Mouse (Mus musculus): ENCODE results near the gene Mmp19.
A peak's percentile ranks its signal among the peaks of the same experiment; 100 is the strongest.

The Mmp19 gene

DNA sequence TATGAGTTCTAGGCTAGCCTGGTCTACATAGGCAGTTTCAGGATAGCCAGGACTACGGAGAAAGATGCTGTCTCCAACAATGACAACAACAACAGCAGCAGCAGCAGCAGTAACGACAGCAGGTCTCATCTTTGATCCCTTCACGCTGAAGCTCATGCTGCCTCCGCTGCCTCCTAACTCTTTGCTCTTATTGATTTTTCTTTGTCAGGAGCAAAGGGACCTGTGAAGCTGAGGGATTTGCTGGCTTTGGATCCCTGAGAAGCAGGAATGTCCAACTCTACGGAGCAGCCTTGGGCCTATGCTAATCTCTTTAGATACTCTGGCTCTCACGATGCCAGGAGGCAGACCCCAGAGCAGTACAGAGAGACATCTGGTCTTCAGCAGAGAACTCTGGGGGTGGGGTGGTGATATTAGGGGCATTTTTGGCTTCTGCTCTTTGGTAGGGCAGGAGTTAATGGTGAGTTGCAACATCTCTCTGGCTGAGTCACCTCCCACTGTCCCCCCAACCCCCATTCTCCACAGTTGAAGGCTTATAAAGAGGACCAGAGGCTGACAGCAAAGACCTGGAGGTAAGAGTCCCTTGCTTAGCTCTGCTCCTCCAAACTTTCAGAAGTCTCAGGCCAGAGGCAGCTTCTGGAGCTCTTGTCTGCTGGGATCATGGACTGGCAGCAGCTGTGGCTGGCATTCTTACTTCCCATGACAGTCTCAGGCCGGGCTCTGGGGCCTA, at the start of gene Mmp19:
Gene Mmp19 (plus strand): TSS at position 513 of the 727 bp plus-strand sequence.
- peaks cover 17% of the 10 kb centered on the region for H3K4me1 ChIP-seq (replicated peaks; ENCODE audit: low read depth, low read length)
- H3K4me3 ChIP-seq (replicated peaks; ENCODE audit: low read length), result no peak within 1 kb of the TSS
- H3K36me3 ChIP-seq (ENCODE audit: insufficient read depth, low read length), result no peaks in the 10 kb centered on the region
- 0 out of 2 replicates have a peak, but pooled peaks cover 7% of the 10 kb centered on the region for H3K9me3 ChIP-seq (ENCODE audit: low read length)
- peaks cover 7% of the 10 kb centered on the region for H3K27me3 ChIP-seq (ENCODE audit: insufficient read depth, low read length)
- TF ChIP-seq CTCF (conservative IDR thresholded peaks at IDR 0.05; ENCODE audit: low read length), result no peak
- no peak for TF ChIP-seq POU5F1 (IDR thresholded peaks at IDR 0.05; ENCODE audit: borderline replicate concordance, low read length)
- no peak for TF ChIP-seq NANOG (IDR thresholded peaks at IDR 0.05; ENCODE audit: borderline replicate concordance, low read length)

DNA sequence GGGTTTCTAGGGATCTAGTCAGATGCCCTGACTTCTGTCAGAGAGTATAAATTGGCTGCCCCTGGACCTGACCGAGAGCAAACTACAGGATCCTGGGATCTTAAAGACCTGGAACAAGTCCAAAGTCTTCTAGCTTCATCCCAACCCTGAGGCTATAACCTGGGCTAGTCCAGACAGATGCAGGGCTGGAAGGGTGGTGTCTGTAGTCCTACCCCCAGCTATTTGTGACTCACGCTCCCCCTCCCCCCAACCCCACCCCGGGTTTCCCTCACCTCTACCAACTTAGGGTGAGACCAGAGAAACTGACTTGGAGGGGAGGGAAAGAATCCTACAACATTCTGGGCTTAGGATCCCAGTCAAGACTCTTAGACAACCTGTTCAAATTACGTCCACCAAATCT, 48.1 kb upstream of the Mmp19 start:
- H3K36me3 ChIP-seq (ENCODE audit: insufficient read depth, low read length), result no peaks in the 10 kb centered on the region
- H3K4me3 ChIP-seq (replicated peaks; ENCODE audit: low read length), result peak overlapping the region; percentile 88
- no peaks in the 10 kb centered on the region for H3K9me3 ChIP-seq (ENCODE audit: low read length)
- H3K27me3 ChIP-seq (ENCODE audit: insufficient read depth, low read length), result peaks cover 5% of the 10 kb centered on the region
- peaks cover 91% of the 10 kb centered on the region for H3K4me1 ChIP-seq (replicated peaks; ENCODE audit: low read depth, low read length)
- TF ChIP-seq CTCF (conservative IDR thresholded peaks at IDR 0.05; ENCODE audit: low read length) (no peak), NANOG (IDR thresholded peaks at IDR 0.05; ENCODE audit: borderline replicate concordance, low read length) (no peak), POU5F1 (IDR thresholded peaks at IDR 0.05; ENCODE audit: borderline replicate concordance, low read length) (no peak)

DNA sequence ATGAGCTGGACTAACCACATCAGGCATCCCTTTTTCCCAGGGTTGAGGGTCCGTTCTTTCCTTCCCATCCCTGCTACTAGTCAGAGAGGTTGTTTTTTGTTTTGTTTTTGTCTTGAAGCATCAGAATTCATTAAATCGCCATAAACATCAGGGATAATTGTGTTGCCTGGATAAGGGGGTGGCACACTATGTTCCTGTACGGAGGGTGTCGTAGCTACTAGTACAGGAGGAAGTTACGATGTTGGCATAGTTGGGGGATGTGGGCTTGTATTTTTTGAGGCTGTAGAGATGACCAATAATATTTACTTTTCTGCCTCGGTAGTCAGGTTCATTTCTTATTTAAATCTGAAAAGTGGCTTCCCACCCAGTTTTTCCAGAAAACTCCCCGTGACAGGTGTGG, 47.5 kb upstream of the Mmp19 start:
- peaks cover 85% of the 10 kb centered on the region for H3K4me1 ChIP-seq (replicated peaks; ENCODE audit: low read depth, low read length)
- no peak for TF ChIP-seq CTCF (conservative IDR thresholded peaks at IDR 0.05; ENCODE audit: low read length)
- no peak for TF ChIP-seq NANOG (IDR thresholded peaks at IDR 0.05; ENCODE audit: borderline replicate concordance, low read length)
- no peak for TF ChIP-seq POU5F1 (IDR thresholded peaks at IDR 0.05; ENCODE audit: borderline replicate concordance, low read length)
- H3K9me3 ChIP-seq (ENCODE audit: low read length), result no peaks in the 10 kb centered on the region
- peak overlapping the region; percentile 88 for H3K4me3 ChIP-seq (replicated peaks; ENCODE audit: low read length)
- H3K36me3 ChIP-seq (ENCODE audit: insufficient read depth, low read length), result no peaks in the 10 kb centered on the region
- peaks cover 5% of the 10 kb centered on the region for H3K27me3 ChIP-seq (ENCODE audit: insufficient read depth, low read length)

DNA sequence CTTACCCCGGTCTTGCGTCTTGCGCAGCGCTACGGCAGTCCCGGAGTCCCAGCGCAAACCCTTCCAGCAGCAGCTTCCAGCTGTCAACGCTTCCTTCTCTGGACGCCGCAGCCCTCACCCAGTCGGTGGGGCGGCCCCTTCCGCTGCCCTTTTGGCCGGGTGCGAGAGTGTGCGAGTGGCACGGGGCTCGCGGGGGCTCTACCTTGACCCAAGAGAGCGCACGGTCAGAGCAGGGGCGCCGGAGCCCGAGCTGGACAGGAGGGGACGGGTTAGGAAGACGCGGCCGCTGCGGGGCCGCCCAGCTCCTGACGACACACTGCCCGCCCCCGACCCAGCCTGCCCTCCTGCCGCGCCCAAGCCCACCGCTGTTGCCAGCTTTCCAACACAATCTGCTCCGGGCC, 46.9 kb upstream of the Mmp19 start:
- Histone ChIP-seq H3K4me3 (replicated peaks; ENCODE audit: low read length) (peak overlapping the region; percentile 88), H3K4me1 (replicated peaks; ENCODE audit: low read depth, low read length) (peaks cover 80% of the 10 kb centered on the region), H3K9me3 (ENCODE audit: low read length) (no peaks in the 10 kb centered on the region), H3K36me3 (ENCODE audit: insufficient read depth, low read length) (no peaks in the 10 kb centered on the region), H3K27me3 (ENCODE audit: insufficient read depth, low read length) (peaks cover 5% of the 10 kb centered on the region)
- TF ChIP-seq NANOG (IDR thresholded peaks at IDR 0.05; ENCODE audit: borderline replicate concordance, low read length), result no peak
- TF ChIP-seq CTCF (conservative IDR thresholded peaks at IDR 0.05; ENCODE audit: low read length), result no peak
- TF ChIP-seq POU5F1 (IDR thresholded peaks at IDR 0.05; ENCODE audit: borderline replicate concordance, low read length), result no peak

DNA sequence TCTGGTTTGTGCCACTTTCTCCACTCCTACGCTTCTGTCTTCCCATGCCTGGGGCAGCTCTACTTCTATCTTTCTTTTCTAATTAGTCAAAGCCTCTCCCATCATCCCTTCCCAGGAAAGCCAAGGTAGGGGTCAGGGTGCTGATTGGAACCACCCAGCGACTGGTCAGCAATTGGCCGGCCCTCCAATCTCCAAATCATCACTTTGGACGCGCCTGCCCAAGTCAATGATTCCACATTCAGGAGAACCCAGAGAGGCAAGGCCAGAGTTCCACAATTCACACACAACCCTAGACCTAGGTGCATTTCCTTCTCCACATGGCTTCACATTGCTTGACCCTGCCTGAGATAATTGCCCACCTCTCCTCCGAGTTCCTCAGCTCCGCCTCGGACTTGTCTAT, 46.5 kb upstream of the Mmp19 start:
- peak overlapping the region; percentile 88 for H3K4me3 ChIP-seq (replicated peaks; ENCODE audit: low read length)
- H3K4me1 ChIP-seq (replicated peaks; ENCODE audit: low read depth, low read length), result peaks cover 82% of the 10 kb centered on the region
- no peaks in the 10 kb centered on the region for H3K36me3 ChIP-seq (ENCODE audit: insufficient read depth, low read length)
- H3K27me3 ChIP-seq (ENCODE audit: insufficient read depth, low read length), result peaks cover 5% of the 10 kb centered on the region
- H3K9me3 ChIP-seq (ENCODE audit: low read length), result no peaks in the 10 kb centered on the region
- TF ChIP-seq POU5F1 (IDR thresholded peaks at IDR 0.05; ENCODE audit: borderline replicate concordance, low read length), result no peak
- TF ChIP-seq NANOG (IDR thresholded peaks at IDR 0.05; ENCODE audit: borderline replicate concordance, low read length), result no peak
- no peak for TF ChIP-seq CTCF (conservative IDR thresholded peaks at IDR 0.05; ENCODE audit: low read length)

DNA sequence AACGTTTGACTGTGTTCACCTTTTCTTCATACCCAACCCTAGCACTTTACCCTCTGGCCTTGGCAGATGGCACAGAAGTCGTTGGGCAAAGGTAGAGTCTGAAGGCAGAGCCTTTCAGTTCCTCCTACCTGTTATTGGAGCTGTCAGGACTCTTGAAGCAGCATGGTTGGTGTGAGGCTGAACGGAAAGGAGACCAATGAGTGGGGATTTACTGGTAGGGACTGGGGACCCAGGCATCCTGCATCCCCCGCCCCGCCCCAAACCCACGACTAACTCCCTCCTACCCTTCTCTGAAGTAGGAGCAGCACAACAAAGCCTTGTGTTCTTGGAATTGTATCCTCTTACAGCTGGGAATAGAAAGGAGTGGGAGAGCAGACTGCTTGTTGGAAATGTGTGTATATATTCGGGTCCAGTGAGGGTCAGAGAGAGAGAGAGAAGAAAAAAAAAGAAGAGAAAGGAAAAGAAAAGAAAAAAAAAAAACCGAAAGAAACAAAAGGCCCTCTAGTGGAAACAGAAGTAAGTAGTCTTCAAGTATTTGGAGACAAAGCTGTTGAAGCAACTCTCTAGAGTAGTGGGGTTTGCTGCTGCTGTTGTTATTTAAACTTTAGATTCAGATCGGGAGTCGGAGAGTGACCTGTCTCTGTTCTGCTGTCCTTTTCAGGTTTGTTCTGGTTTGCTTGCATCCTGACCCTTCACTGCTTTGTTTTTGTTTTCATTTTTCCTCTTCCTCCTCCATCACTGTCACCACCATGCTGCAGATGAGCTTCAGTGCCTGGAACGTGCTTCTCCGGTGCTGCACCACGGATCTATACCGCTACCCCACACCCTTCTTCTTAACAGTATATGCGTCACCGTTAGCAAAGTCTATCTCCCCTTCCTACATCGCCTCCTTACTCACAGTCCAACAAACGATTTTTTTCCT, 45.8 kb upstream of the Mmp19 start, which contains the start of gene Dgka:
Gene Dgka (minus strand): TSS at position 176 of the 922 bp plus-strand sequence.
- H3K4me3 ChIP-seq (replicated peaks; ENCODE audit: low read length), result peak within 1 kb of the TSS; percentile 88
- TF ChIP-seq NANOG (IDR thresholded peaks at IDR 0.05; ENCODE audit: borderline replicate concordance, low read length) (no peak), POU5F1 (IDR thresholded peaks at IDR 0.05; ENCODE audit: borderline replicate concordance, low read length) (no peak), CTCF (conservative IDR thresholded peaks at IDR 0.05; ENCODE audit: low read length) (peak; percentile 29)
- peaks cover 5% of the 10 kb centered on the region for H3K36me3 ChIP-seq (ENCODE audit: insufficient read depth, low read length)
- peaks cover 5% of the 10 kb centered on the region for H3K27me3 ChIP-seq (ENCODE audit: insufficient read depth, low read length)
- no peaks in the 10 kb centered on the region for H3K9me3 ChIP-seq (ENCODE audit: low read length)
- peaks cover 82% of the 10 kb centered on the region for H3K4me1 ChIP-seq (replicated peaks; ENCODE audit: low read depth, low read length)

DNA sequence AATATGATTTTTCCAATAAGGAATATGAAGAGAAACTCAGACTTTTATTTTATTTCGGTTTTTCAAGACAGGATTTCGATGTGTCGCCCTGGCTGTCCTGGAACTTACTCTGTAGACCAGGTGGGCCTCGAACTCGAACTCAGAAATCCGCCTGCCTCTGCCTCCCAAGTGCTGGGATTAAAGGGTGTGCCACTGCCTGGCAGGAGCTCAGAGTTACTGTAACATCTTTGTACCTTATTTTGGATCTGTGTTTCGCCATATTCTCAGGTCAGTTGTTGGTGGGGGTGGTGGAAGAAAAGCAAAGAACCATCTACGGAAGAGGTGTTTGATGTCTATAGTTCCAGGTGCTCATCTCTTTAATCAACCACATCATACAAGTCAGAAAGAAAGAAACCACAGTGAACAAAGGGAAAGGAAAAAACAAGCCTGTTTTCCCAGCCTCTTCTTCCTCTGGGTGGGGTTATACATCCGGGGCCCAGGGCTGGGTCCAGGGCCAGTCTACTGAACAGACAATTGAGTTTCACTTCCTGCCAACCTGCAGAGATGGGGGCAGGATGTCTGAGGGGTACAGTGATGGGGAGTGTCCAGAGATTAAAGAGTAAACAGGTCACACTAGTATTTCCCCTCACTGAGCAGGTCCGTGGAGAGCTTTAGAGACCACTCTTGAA, 44.6 kb upstream of the Mmp19 start:
- TF ChIP-seq POU5F1 (IDR thresholded peaks at IDR 0.05; ENCODE audit: borderline replicate concordance, low read length) (no peak), CTCF (conservative IDR thresholded peaks at IDR 0.05; ENCODE audit: low read length) (no peak), NANOG (IDR thresholded peaks at IDR 0.05; ENCODE audit: borderline replicate concordance, low read length) (no peak)
- peaks cover 83% of the 10 kb centered on the region for H3K4me1 ChIP-seq (replicated peaks; ENCODE audit: low read depth, low read length)
- H3K9me3 ChIP-seq (ENCODE audit: low read length), result no peaks in the 10 kb centered on the region

More for the DNA sequence above, 44.6 kb upstream of the Mmp19 start:
- H3K27me3 ChIP-seq (ENCODE audit: insufficient read depth, low read length), result peaks cover 5% of the 10 kb centered on the region
- peak overlapping the region; percentile 88 for H3K4me3 ChIP-seq (replicated peaks; ENCODE audit: low read length)
- peaks cover 16% of the 10 kb centered on the region for H3K36me3 ChIP-seq (ENCODE audit: insufficient read depth, low read length)
